Mouse (Mus musculus) heart, adult 8-10 months (tissue): Measurements from ENCODE around the gene Fbxo33. TPM values are rescaled to one million over a fixed set of nuclear protein-coding genes. Genes with fewer than 3 reads are reported as not detected.

Experiments used
- DNase-seq: peaks from one replicate; pipeline ENCODE4 v3.0.0; 2022; ENCODE audit warnings: low spot score
- microRNA-seq: library from miRNA; unstranded; fragments of <30 nt; microRNA quantifications from one replicate; pipeline ENCODE4 v1.2.0, GENCODE M21; 2022
- total RNA-seq, 4 experiments: library from RNA; stranded (reverse); gene quantifications; 2 replicates each; pipeline ENCODE4 v1.2.4; 2022

Gene Fbxo33
- total RNA-seq, 4 experiments from 2014 or later, result 5.0 to 9.9 (median 7.9) TPM

DNA sequence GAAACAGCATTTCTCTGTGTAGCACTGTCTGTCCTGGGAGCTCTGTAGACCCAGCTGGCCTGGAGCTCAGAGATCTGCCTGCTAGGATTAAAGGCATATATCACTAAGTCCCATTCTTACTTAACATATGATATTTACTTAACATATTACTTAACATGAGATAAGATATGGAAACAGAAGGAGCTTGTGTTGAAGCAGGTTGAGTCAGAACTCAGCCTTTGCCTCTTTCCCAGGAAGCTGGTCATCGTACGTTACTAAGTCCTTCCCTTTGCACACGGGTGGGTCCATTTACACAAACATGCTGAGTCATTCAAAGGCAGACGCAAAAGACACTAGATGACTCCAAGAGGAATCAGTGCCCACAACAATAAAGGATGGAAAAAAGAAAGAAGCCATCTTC is 20.8 kb downstream of the Fbxo33 start:
- DNase-seq, result no peak

DNA sequence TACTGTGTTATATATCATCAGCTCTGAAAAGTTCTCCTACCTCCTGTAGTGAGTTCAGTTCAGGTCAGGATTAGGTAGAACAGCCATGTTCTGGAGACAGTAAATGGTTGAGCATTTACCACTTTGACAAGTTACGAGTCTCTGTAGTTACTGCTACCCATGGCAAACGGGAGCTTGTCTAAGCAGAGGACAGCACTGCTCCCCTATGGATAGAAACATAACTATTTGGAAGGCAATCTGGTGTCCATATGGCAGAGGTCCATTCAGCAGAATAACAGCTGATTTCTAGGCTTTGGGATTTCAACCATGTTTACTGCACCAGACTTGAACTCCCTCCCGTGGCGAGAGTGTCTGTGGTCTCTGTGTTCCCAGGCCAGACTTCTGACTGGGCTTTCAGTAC is 23.6 kb downstream of the Fbxo33 start:
- no peak for DNase-seq

- DNase-seq, result no peak
Measured at GRCm38 (mm10) chr12:59195065-59195464, 24.5 kb downstream of the Fbxo33 start.

DNA sequence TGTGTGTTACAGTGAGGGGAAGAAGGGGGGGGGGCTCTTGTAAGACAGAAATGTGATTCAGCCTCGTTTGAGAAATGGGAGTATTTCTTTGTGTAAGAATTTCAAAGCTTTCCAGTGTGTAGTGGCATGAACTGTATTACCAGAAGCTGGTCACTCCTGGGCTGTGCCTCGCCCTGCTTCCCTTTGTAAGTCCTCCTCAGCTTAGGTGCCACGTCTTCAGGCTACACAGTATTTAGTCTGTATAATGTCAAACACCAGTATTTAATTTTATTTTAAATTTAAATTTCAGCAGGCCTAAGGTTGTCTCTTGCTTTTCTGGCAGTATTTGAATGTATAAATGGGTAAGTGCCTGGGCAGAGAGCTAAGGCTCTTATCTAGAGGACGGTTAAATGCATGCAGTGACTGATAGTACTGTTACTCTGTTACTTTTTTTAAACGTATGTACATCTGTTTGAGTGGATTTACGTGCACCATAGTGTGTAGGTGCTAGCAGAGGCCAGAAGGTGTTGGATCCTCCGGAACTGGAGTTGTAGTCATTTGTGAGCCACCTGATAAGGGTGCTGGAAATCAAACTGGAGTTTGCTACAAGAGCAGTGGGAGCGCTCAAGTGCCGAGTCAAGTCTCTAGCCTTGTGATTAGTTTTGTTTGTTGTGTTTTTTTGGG is 25.1 kb downstream of the Fbxo33 start:
- DNase-seq, result no peak

GRCm38 (mm10) chr12:59193637-59194036 is 25.9 kb downstream of the Fbxo33 start:
- no peak for DNase-seq

DNA sequence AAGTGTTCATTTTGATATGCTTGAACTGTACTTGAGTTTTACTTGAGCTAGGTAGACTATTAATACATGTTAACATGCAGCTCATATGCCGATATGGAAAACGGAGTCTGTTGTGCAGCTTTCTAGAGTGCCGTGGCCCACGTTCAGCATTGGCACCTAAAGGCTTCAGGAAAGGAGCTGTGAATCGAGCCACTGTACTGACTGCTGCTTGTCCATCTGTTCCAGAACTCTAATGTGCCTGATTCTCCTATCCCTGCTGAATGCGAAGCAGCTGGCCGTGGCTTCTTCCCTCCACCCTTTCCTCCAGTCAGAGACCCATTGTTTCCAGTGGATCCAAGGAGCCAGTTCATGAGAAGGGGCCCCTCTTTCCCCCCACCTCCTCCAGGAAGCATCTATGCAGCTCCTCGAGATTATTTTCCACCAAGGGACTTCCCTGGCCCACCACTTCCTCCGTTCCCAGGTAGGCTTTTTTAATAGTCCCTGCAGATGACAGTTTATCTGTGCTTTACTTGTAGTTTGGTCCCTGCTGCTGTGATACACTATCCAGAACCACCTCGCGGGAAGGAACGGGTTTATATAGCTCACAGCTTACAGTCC is 31.3 kb downstream of the Fbxo33 start:
- no peak for DNase-seq

DNA sequence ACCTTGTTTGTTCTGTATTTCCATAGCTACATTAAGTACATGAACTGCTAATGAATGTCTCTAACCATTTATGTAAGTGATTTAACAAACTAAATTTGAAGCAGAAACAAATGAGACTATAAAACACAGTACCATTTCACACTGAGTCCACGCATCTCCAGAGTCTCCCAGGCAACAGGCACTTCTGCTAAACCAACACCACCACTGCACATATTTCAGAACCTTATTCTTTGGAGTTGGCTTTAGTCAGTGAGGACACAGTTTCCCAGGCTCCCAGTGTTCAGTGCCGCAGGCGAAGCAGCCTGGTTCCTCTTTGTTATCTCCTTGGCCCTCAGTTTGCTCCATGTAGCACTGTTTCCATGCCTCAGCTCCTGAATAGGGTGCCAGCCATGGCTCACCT is 41.7 kb downstream of the Fbxo33 start:
- no peak for DNase-seq

GRCm38 (mm10) chr12:59169935-59170334 is 49.6 kb downstream of the Fbxo33 start:
- DNase-seq, result no peak

GRCm38 (mm10) chr12:59166557-59166956 is 53.0 kb downstream of the Fbxo33 start:
- no peak for DNase-seq

DNA sequence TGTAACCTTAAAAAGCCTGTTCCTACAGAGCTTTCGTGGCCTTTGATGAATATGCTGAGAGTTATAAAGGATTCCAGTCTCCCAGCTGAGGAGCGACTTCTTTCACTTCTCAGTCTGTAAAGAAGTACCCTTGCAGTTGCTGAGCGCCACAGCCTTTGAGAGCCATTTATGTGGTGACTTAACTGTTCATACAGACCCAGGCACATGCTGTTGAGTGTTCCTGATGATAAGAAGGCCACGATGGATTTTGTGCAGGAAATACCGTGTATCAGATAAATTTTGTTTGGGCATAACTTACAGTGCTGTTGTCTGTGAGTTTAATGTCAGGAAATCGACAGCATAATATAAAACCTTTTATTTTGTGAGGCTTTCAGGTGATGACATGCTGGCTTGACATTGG is 55.0 kb downstream of the Fbxo33 start:
- DNase-seq, result no peak

- DNase-seq, result no peak
Measured at GRCm38 (mm10) chr12:59162797-59163196, 56.7 kb downstream of the Fbxo33 start.

DNA sequence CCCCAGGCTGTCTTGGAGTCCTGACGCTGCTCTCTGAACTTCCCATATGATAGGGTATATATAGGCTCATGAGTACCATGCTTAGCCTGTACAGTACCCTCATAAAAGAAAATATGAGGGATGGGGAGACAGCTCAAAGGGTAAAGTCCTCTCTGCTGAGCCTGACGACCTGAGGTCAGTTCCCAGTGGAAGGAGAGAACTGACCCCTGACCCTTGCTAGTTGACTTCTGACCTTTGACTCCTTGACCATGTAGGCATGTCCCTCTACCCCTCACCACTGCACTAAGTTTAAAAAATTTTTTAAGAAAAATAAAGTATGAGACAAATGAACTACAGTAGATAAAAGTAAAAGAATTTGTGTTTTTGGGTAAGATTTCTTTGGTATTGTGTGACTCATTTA is 58.4 kb downstream of the Fbxo33 start:
- DNase-seq, result no peak

Small RNA genes lying within 50 kb of the gene (microRNA-seq; reads per million reads assigned to microRNA genes)
- gene Gm27284, result not detected

Other genes with a start within 250 kb of the Fbxo33 start
- 10 to 100 TPM; 42.2 to 47.9 (median 45.9) TPM for gene Sec23a, start 207.7 kb downstream of the Fbxo33 start, total RNA-seq
- gene Gemin2, start 206.3 kb downstream of the Fbxo33 start, total RNA-seq, result 1 to 10 TPM; 4.3 to 6.2 (median 5.3) TPM
- gene Trappc6b, start 158.3 kb downstream of the Fbxo33 start, total RNA-seq, result 10 to 100 TPM; 57.6 to 75.2 (median 68.7) TPM
- gene Pnn, start 152.8 kb downstream of the Fbxo33 start, total RNA-seq, result 10 to 100 TPM; 18.8 to 35.6 (median 25.9) TPM
- 100 to 1,000 TPM in 2 of 4 experiments, 10 to 100 TPM in 2; 93.4 to 113 (median 106) TPM for gene Mia2, start 123.9 kb downstream of the Fbxo33 start, total RNA-seq